Mouse (Mus musculus) gastrocnemius, postnatal 14 days (tissue): Measurements from ENCODE around the gene Gm17617. TPM values are rescaled to one million over a fixed set of nuclear protein-coding genes. Genes with fewer than 3 reads are reported as not detected.
"Not testable (repeated sequence)": the region's sequence is repeated elsewhere in the genome, so short reads cannot be mapped to it uniquely, and the experiment has no call there.

Experiments used
- DNase-seq: peaks from one replicate; pipeline ENCODE4 v3.0.0; 2021; ENCODE audit warnings: mixed read lengths
- intact Hi-C: fragments of 180-260 bp; cut with DNase I; formaldehyde crosslinking; loops from one replicate; pipeline ENCODE4 v1.15.1; 2025; ENCODE audit warnings: low total_unique reads
- total RNA-seq, 2 experiments: library from RNA; stranded (reverse); gene quantifications; 2 replicates each; pipeline ENCODE4 v1.2.3; 2021

Gene Gm17617
- total RNA-seq, 2 experiments from 2014 or later, result not detected

- intact Hi-C loops, result no loop called here
- peak; percentile 52 for DNase-seq
Measured at GRCm38 (mm10) chr13:55152621-55153415, 19.5 kb upstream of the Gm17617 start, which contains the start of gene Fgfr4. Gene Fgfr4, plus strand, starts transcription at chr13:55152640.

GRCm38 (mm10) chr13:55140271-55140670 lies 6.9 kb upstream of the Gm17617 start:
- intact Hi-C loops, result no loop called here
- DNase-seq, result no peak

- no peak for DNase-seq
- intact Hi-C loops, result loop anchor here (5.0 kb wide), 1 partner anchor 42 kb away; no protein-coding TSS in a partner anchor
Measured at GRCm38 (mm10) chr13:55135382-55135781, 2.0 kb upstream of the Gm17617 start.

- intact Hi-C loops, result no loop called here
- no peak for DNase-seq
Measured at GRCm38 (mm10) chr13:55124903-55125302, 8.4 kb downstream of the Gm17617 start.

GRCm38 (mm10) chr13:55114375-55114774 lies 19.0 kb downstream of the Gm17617 start:
- intact Hi-C loops, result no loop called here
- no peak for DNase-seq

GRCm38 (mm10) chr13:55107694-55108093 lies 25.7 kb downstream of the Gm17617 start:
- intact Hi-C loops, result no loop called here
- peak; percentile 17 for DNase-seq

- DNase-seq, result no peak
- intact Hi-C loops, result no loop called here
Measured at GRCm38 (mm10) chr13:55107116-55107515, 26.2 kb downstream of the Gm17617 start.

GRCm38 (mm10) chr13:55105953-55106691 lies 27.2 kb downstream of the Gm17617 start:
- intact Hi-C loops, result no loop called here
- no peak for DNase-seq

GRCm38 (mm10) chr13:55105045-55105952 lies 28.0 kb downstream of the Gm17617 start, which contains the start of gene Zfp346:
Gene Zfp346, plus strand, starts transcription at chr13:55105311.
- intact Hi-C loops, result no loop called here
- DNase-seq, result peak; percentile 98

- intact Hi-C loops, result no loop called here
- DNase-seq, result no peak
Measured at GRCm38 (mm10) chr13:55103351-55103750, 30.0 kb downstream of the Gm17617 start.

GRCm38 (mm10) chr13:55102366-55102765 lies 31.0 kb downstream of the Gm17617 start:
- no peak for DNase-seq
- intact Hi-C loops, result no loop called here

- DNase-seq, result no peak
Measured at GRCm38 (mm10) chr13:55101627-55102026, 31.7 kb downstream of the Gm17617 start.

GRCm38 (mm10) chr13:55099726-55100478 lies 33.4 kb downstream of the Gm17617 start, which contains the start of gene Uimc1:
Gene Uimc1, minus strand, starts transcription at chr13:55100300.
- peak; percentile 84 for DNase-seq
- intact Hi-C loops, result no loop called here

More at GRCm38 (mm10) chr13:55101627-55102026, 31.7 kb downstream of the Gm17617 start:
- intact Hi-C loops, result no loop called here

GRCm38 (mm10) chr13:55099066-55099725 lies 34.2 kb downstream of the Gm17617 start:
- intact Hi-C loops, result no loop called here
- DNase-seq, result no peak

- intact Hi-C loops, DNase-seq: not testable (repeated sequence)
Measured at GRCm38 (mm10) chr13:55097841-55098240, 35.5 kb downstream of the Gm17617 start.

- intact Hi-C loops, result no loop called here
- no peak for DNase-seq
Measured at GRCm38 (mm10) chr13:55092588-55092987, 40.8 kb downstream of the Gm17617 start.
